Mouse (Mus musculus) heart, postnatal 0 days (tissue): ENCODE results near the gene Ptgir.

Source experiments
- CTCF ChIP-seq: IDR thresholded peaks from 2 replicates; pipeline ENCODE4 v1.5.1; 2016; ENCODE audit warnings: antibody characterized with exemption, control low read depth, low read depth
- EP300 ChIP-seq: IDR thresholded peaks from 2 replicates; pipeline ENCODE4 v1.6.1; 2016; ENCODE audit warnings: antibody characterized with exemption, low read depth

DNA sequence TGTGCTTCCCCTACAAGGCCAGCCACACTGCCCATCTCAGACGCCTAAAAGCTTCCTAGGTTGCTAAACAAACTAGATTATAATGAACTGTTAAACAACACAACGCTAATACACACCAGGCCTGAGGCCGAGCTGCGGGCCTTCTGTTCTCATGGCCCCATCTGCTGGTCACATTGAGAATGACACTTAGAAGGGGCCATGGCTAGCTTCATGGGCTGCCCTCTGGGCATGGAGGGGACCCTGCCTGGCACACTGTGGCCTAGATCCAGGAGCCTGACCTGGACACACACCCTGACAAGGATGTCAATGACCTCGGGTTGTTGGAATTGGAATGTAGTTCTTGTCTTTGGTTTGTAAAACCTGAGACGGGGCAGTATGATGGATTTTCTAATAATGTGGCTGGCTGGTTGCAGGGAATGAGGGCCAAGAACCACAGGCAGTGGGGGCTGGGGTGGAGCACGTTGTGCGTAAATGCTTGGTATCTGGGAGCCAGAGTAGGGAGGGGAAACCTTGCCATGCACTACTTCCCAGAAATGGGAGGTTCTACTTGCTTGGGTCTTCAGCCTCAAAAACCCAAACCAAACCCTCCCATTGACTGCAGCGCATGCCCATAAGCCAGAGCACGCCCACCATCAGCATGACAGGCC is 7.6 kb downstream of the Ptgir start:
- TF ChIP-seq CTCF (peak; percentile 91), EP300 (no peak)
